Mouse (Mus musculus) cerebellum, adult 8-10 months (tissue): ENCODE data around the gene Rasgef1a.

Source experiments
- DNase-seq: peaks from one replicate; pipeline ENCODE4 v3.0.0; 2022

Rasgef1a gene

DNA sequence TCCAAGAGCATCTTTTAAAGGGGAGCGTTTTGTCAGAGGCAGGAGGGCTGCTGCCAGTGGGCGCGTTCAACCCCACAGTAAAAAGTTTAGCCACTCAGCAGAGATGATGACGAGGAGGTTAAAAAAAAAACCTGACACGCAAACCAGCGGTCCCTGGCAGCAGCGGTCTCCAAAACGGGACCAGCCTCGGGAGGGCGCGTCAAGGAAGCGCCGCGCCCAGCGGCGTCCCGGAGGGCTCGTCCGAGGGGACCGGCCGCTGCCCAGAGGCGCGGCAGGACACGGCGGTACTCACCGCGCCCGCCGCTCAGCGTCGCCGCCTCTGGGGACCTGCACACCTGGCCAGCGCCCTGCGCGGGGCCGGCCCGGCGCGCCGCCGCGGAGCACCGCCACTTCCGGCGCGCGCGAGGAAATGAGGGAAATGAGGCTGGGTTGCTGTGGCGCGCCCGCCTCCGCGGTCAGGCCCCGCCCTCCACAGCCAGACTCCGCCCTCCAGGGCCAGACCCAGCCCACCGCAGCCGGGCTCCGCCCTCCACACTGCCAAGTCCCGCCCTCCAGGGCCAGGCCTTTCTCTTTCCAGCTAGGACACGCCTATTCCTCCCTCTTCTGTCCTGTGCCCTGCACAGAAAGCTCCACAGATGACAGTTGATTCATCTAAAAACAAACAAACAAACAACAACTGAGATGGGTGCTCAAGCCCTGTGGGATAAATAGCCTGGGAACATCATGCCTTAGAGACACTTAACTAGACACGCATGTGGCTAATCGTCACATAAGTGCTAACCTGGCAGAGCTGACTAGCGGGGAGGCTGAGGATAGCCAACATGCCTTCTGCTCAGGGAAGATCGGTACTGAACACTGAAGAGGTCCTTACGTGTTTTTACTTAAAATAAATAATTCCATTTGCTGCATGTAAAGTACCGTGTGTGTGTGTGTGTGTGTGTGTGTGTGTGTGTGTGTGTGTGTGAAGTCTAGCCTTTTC is 127.8 kb downstream of the Rasgef1a start, which contains the start of gene Csgalnact2:
Gene Csgalnact2, minus strand, starts transcription at position 410 of the 979 bp plus-strand sequence.
- peak; percentile 95 for DNase-seq

DNA sequence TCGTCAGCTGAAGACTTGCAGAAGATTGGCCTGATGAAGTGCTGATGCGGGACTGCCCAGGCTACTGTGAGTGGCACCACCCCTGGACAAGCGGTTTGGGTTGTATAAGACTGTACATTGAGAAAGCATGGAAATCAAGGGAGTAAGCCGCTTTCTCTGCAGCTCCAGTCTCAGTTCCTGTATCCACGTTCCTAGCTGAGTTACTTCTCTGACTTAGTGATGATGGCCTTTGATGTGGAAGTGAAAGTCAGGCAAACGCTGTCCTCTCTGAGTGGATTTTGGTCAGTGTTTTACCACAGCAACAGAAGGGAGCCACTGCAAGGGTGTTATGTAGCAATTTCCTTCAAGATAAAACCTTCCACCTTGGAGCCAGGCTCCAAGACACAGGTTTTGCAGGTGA is 129.7 kb downstream of the Rasgef1a start:
- no peak for DNase-seq
